ENCODE assay signal across 8 mouse cellular contexts in genomic region chr7:100607214-100608129, GRCm38 (mm10). TPM values are rescaled to one million over a fixed set of nuclear protein-coding genes. Genes with fewer than 3 reads are reported as not detected.
DNase-seq lines count a peak whose midpoint lies in the region; ATAC-seq and TF ChIP-seq lines count a peak whose summit lies in the region.

Gene Rab6a, plus strand, starts transcription at chr7:100607410.

- H3K27ac ChIP-seq in heart, embryonic 11.5 days (ENCODE audit: low read depth, low read length) = peak within 1 kb of the TSS; percentile 99
- H3K27ac ChIP-seq in kidney, embryonic 16.5 days (ENCODE audit: low read length) = peak within 1 kb of the TSS; percentile 98
- H3K27ac ChIP-seq in liver, adult 2 months (replicated peaks; ENCODE audit: insufficient read depth, low read depth, low read length) = peak within 1 kb of the TSS; percentile 94

- no peak for TF ChIP-seq CTCF in C2C12 (IDR thresholded peaks at IDR 0.05; ENCODE audit: control insufficient read depth, insufficient read depth, insufficient read length)
- TF ChIP-seq CTCF in brain, embryonic 14.5 days (IDR thresholded peaks at IDR 0.05; ENCODE audit: borderline replicate concordance, extremely low read depth, insufficient read depth, insufficient read length) = no peak
- TF ChIP-seq CTCF in liver, adult 2 months (IDR thresholded peaks at IDR 0.05; ENCODE audit: low read depth, low read length) = no peak; the same call in 1 of the 2 replicates

- H3K79me2 ChIP-seq in C2C12 (ENCODE audit: control insufficient read depth, insufficient read depth) = peaks cover 48% of the 10 kb centered on the region
- peaks cover 17% of the 10 kb centered on the region for H3K79me2 ChIP-seq in liver, adult 2 months (ENCODE audit: control insufficient read depth, insufficient read depth, low read length)
- H3K79me2 ChIP-seq in myocyte (ENCODE audit: control insufficient read depth, insufficient read depth) = peaks cover 42% of the 10 kb centered on the region

- WGBS in heart, embryonic 11.5 days (ENCODE audit: insufficient replicate concordance) = under 1% methylated on average over 71 of the region's 105 CpGs
- under 1% methylated on average over 104 of the region's 105 CpGs for WGBS in kidney, embryonic 16.5 days
- WGBS in liver, adult 2 months = under 1% methylated on average over 104 of the region's 105 CpGs

- peak within 1 kb of the TSS; percentile 84 for H3K4me2 ChIP-seq in heart, embryonic 11.5 days
- peak within 1 kb of the TSS; percentile 81 for H3K4me2 ChIP-seq in kidney, embryonic 16.5 days (replicated peaks; ENCODE audit: low read depth, low read length)
- peak within 1 kb of the TSS; percentile 94 for H3K4me2 ChIP-seq in myocyte (ENCODE audit: low read depth)

- ATAC-seq in heart, embryonic 11.5 days (replicated peaks; ENCODE audit: insufficient number of reproducible peaks, low FRiP score, low TSS enrichment) = peak; percentile 93
- peak; percentile 97 for ATAC-seq in kidney, embryonic 16.5 days (ENCODE audit: low FRiP score, low TSS enrichment)

- H3K27me3 ChIP-seq in C2C12 (ENCODE audit: control insufficient read depth, insufficient read depth, insufficient read length) (no peaks in the 10 kb centered on the region), myocyte (ENCODE audit: control insufficient read depth, insufficient read depth, insufficient read length) (no peaks in the 10 kb centered on the region)
- H3K27me3 ChIP-seq in erythroblast, embryonic 14.5 days (ENCODE audit: control insufficient read depth) = peaks cover 18% of the 10 kb centered on the region
- H3K27me3 ChIP-seq in heart, embryonic 11.5 days (ENCODE audit: control insufficient read depth, insufficient read depth, low read length) = no peaks in the 10 kb centered on the region
- H3K27me3 ChIP-seq in kidney, embryonic 16.5 days (ENCODE audit: insufficient read depth, low read length) = no peaks in the 10 kb centered on the region
- no peaks in the 10 kb centered on the region for H3K27me3 ChIP-seq in liver, adult 2 months (ENCODE audit: control insufficient read depth, insufficient read depth, low read length)
- no peaks in the 10 kb centered on the region for H3K27me3 ChIP-seq in splenic B cell, adult 2 months (ENCODE audit: control insufficient read depth, insufficient read depth, low read length, poor library complexity, severe bottlenecking)

- peaks cover 31% of the 10 kb centered on the region for H3K4me1 ChIP-seq in erythroblast, embryonic 14.5 days (ENCODE audit: control insufficient read depth)
- H3K4me1 ChIP-seq in heart, embryonic 11.5 days (ENCODE audit: control insufficient read depth, insufficient read depth, low read length) = no peaks in the 10 kb centered on the region
- peaks cover 13% of the 10 kb centered on the region for H3K4me1 ChIP-seq in kidney, embryonic 16.5 days (ENCODE audit: insufficient read depth, low read length)
- peaks cover 10% of the 10 kb centered on the region for H3K4me1 ChIP-seq in liver, adult 2 months (ENCODE audit: control insufficient read depth, insufficient read depth, low read length)

- H3ac ChIP-seq in C2C12 (ENCODE audit: control insufficient read depth, insufficient read length, low read depth) = peak within 1 kb of the TSS; percentile 71
- H3ac ChIP-seq in myocyte (ENCODE audit: control insufficient read depth, insufficient read length) = peak within 1 kb of the TSS; percentile 99

- peaks cover 42% of the 10 kb centered on the region for H3K79me3 ChIP-seq in C2C12 (ENCODE audit: low read depth)

- peak; percentile 99 for TF ChIP-seq POLR2A in brain, embryonic 14.5 days (IDR thresholded peaks at IDR 0.05; ENCODE audit: borderline replicate concordance, extremely low read depth, insufficient read depth, insufficient read length, poor library complexity, severe bottlenecking)
- TF ChIP-seq POLR2A in liver, adult 2 months (IDR thresholded peaks at IDR 0.05; ENCODE audit: extremely low read depth, insufficient read depth, low read length) = peak; percentile 94
- peak; percentile 98 for TF ChIP-seq POLR2A in myocyte (IDR thresholded peaks at IDR 0.05; ENCODE audit: insufficient read length, low read depth)

- peak within 1 kb of the TSS; percentile 100 for H3K9ac ChIP-seq in heart, embryonic 11.5 days (ENCODE audit: low read depth, low read length)
- peak within 1 kb of the TSS; percentile 98 for H3K9ac ChIP-seq in kidney, embryonic 16.5 days (replicated peaks; ENCODE audit: low read length)
- H3K9ac ChIP-seq in liver, adult 2 months (ENCODE audit: low read depth, low read length) = peak within 1 kb of the TSS; percentile 99

- peak within 1 kb of the TSS; percentile 79 for H3K4me3 ChIP-seq in C2C12 (ENCODE audit: insufficient read depth, poor library complexity, severe bottlenecking)
- peak within 1 kb of the TSS; percentile 97 for H3K4me3 ChIP-seq in erythroblast, embryonic 14.5 days (replicated peaks)
- H3K4me3 ChIP-seq in heart, embryonic 11.5 days (ENCODE audit: low read depth, low read length) = peak within 1 kb of the TSS; percentile 100
- H3K4me3 ChIP-seq in kidney, embryonic 16.5 days (ENCODE audit: low read length) = peak within 1 kb of the TSS; percentile 100
- peak within 1 kb of the TSS; percentile 93 for H3K4me3 ChIP-seq in liver, adult 2 months (ENCODE audit: insufficient read depth, low read depth, low read length)
- peak within 1 kb of the TSS; percentile 77 for H3K4me3 ChIP-seq in myocyte

- H3K36me3 ChIP-seq in C2C12 (ENCODE audit: control insufficient read depth, insufficient read depth) (no peaks in the 10 kb centered on the region), myocyte (ENCODE audit: control insufficient read depth, insufficient read depth) (no peaks in the 10 kb centered on the region)
- peaks cover 10% of the 10 kb centered on the region for H3K36me3 ChIP-seq in erythroblast, embryonic 14.5 days (ENCODE audit: control insufficient read depth)
- no peaks in the 10 kb centered on the region for H3K36me3 ChIP-seq in heart, embryonic 11.5 days (ENCODE audit: control insufficient read depth, insufficient read depth, low read length)
- H3K36me3 ChIP-seq in kidney, embryonic 16.5 days (ENCODE audit: insufficient read depth, low read length) = no peaks in the 10 kb centered on the region
- H3K36me3 ChIP-seq in liver, adult 2 months (ENCODE audit: control insufficient read depth, insufficient read depth, low read length) = no peaks in the 10 kb centered on the region
- H3K36me3 ChIP-seq in splenic B cell, adult 2 months (ENCODE audit: control insufficient read depth, insufficient read depth, low read length, poor library complexity, severe bottlenecking) = no peaks in the 10 kb centered on the region

- DNase-seq in brain, embryonic 14.5 days (ENCODE audit: low read depth) = peak; percentile 100
- peak; percentile 98 for DNase-seq in liver, adult 2 months (ENCODE audit: extremely low read depth, low read depth, low spot score)
- peak; percentile 98 for DNase-seq in splenic B cell, adult 2 months (ENCODE audit: low read depth, low spot score)

- H3K9me3 ChIP-seq in erythroblast, embryonic 14.5 days (ENCODE audit: control insufficient read depth, low read length) = no peaks in the 10 kb centered on the region
- no peaks in the 10 kb centered on the region for H3K9me3 ChIP-seq in heart, embryonic 11.5 days (replicated peaks; ENCODE audit: control insufficient read depth, low read length)
- no peaks in the 10 kb centered on the region for H3K9me3 ChIP-seq in kidney, embryonic 16.5 days (ENCODE audit: low read length)

TF ChIP-seq in C2C12, 6 proteins besides CTCF, POLR2A, EP300 and RAD21:
- TF ChIP-seq MAX (IDR thresholded peaks at IDR 0.05) (peak; percentile 50), MYOG (IDR thresholded peaks at IDR 0.05; ENCODE audit: control insufficient read depth, extremely low read depth, insufficient read length) (no peak)

TF ChIP-seq in myocyte, 11 proteins besides CTCF, POLR2A, EP300 and RAD21:
- TF ChIP-seq TCF12 (IDR thresholded peaks at IDR 0.05; ENCODE audit: insufficient read depth, poor library complexity, severe bottlenecking) = no peak
- TF ChIP-seq POLR2AphosphoS2 (IDR thresholded peaks at IDR 0.05; ENCODE audit: insufficient read length, low read depth) = peak; percentile 97
- TF ChIP-seq E2F4 (IDR thresholded peaks at IDR 0.05; ENCODE audit: insufficient read depth) = no peak
- no peak for TF ChIP-seq MAX (IDR thresholded peaks at IDR 0.05; ENCODE audit: low read depth)
- TF ChIP-seq SRF (IDR thresholded peaks at IDR 0.05; ENCODE audit: control insufficient read depth, insufficient read length, low read depth) = peak; percentile 71
- TF ChIP-seq REST (IDR thresholded peaks at IDR 0.05; ENCODE audit: insufficient read depth, insufficient read length) = peak; percentile 28
- TF ChIP-seq MYOG (IDR thresholded peaks at IDR 0.05; ENCODE audit: control insufficient read depth in 1 of 3, insufficient read depth in 1 of 3, insufficient read length in 2 of 3, low read depth in 2 of 3) = peak in 2 of 3 experiments; percentile 39 to 73
- TF ChIP-seq MYOD1 (IDR thresholded peaks at IDR 0.05; ENCODE audit: control insufficient read depth in 1 of 3, insufficient read length in 2 of 3, low read depth in 2 of 3) = peak in 2 of 3 experiments; percentile 17 to 42
- no peak for TF ChIP-seq TCF3 (IDR thresholded peaks at IDR 0.05; ENCODE audit: insufficient read length, low read depth)
- no peak for TF ChIP-seq USF1 (IDR thresholded peaks at IDR 0.05; ENCODE audit: low read depth)
- TF ChIP-seq CEBPB (IDR thresholded peaks at IDR 0.05; ENCODE audit: insufficient read depth, poor library complexity, severe bottlenecking) = no peak

RNA-seq across cellular contexts. Expression of gene Rab6a, which starts in this region (rescaled TPM):
- polyA plus RNA-seq in C2C12 (2012; fragmentation: generic; extraction: Trizol) (37.5 TPM), myocyte (2012; fragmentation: generic; extraction: Trizol) (48.5 TPM)
- 137 and 166 TPM in 2 replicates for polyA plus RNA-seq in brain, embryonic 14.5 days (2012; rRNA removed)
- 2.7 and 3.8 TPM in 2 replicates for polyA plus RNA-seq in erythroblast, embryonic 14.5 days (2012)
- 115 and 128 TPM in 2 replicates for polyA plus RNA-seq in heart, embryonic 11.5 days (2014; fragmentation: Nextera tagmentation; extraction: Ambion mirVana)
- polyA plus RNA-seq in kidney, embryonic 16.5 days (2015; fragmentation: Nextera tagmentation; extraction: Ambion mirVana) = 88.3 and 91.1 TPM in 2 replicates
- total RNA-seq in liver, adult 2 months (2014; rRNA removed) = 30.4 and 33.0 TPM in 2 replicates
- 13.2 and 13.5 TPM in 2 replicates for polyA plus RNA-seq in liver, adult 2 months (2012; rRNA removed)

Comparison
In these comparisons a context has a peak if more than half of its experiments do, and no peak if none do; other contexts are left out.
1. Peak in every context shown above with its lines: DNase-seq, ATAC-seq, H3K4me3 ChIP-seq and H3K27ac ChIP-seq.